Mouse (Mus musculus) midbrain, embryonic 11.5 days (tissue): ENCODE data around the gene Snx33. TPM values are rescaled to one million over a fixed set of nuclear protein-coding genes. Genes with fewer than 3 reads are reported as not detected.

ENCODE experiments used
- ATAC-seq: fragments of 200-750 bp; cut with Nextera tagmentation; 2 replicates; pipeline ENCODE4 v1.8.0; 2017; ENCODE audit warnings: moderate TSS enrichment, moderate library complexity; ENCODE audit not compliant: low FRiP score
- DNase-seq: peaks from one replicate; pipeline ENCODE4 v3.0.0; 2015; ENCODE audit warnings: low spot score; ENCODE audit errors: missing footprints
- H3K27ac ChIP-seq: fragments of 300-500 bp; sonication (generic); 2 replicates; pipeline ENCODE4 v1.5.1; 2014; ENCODE audit warnings: low read depth, low read length
- H3K27me3 ChIP-seq: fragments of 300-500 bp; sonication (generic); 2 replicates; pipeline ENCODE4 v1.6.1; 2014; ENCODE audit warnings: mild to moderate bottlenecking, low read length, moderate library complexity, mixed read lengths; ENCODE audit not compliant: control insufficient read depth, insufficient read depth
- H3K36me3 ChIP-seq: fragments of 300-500 bp; sonication (generic); 2 replicates; pipeline ENCODE4 v1.6.1; 2014; ENCODE audit warnings: mild to moderate bottlenecking, low read length, moderate library complexity, mixed read lengths; ENCODE audit not compliant: control insufficient read depth, insufficient read depth
- H3K4me1 ChIP-seq: fragments of 300-500 bp; sonication (generic); 2 replicates; pipeline ENCODE4 v1.6.1; 2014; ENCODE audit warnings: low read length; ENCODE audit not compliant: control insufficient read depth, insufficient read depth
- H3K4me2 ChIP-seq: fragments of 300-500 bp; sonication (generic); 2 replicates; pipeline ENCODE4 v1.6.1; 2014; ENCODE audit warnings: mild to moderate bottlenecking, moderate library complexity
- H3K4me3 ChIP-seq: fragments of 300-500 bp; sonication (generic); 2 replicates; pipeline ENCODE4 v1.5.1; 2014; ENCODE audit warnings: low read depth, low read length
- H3K9ac ChIP-seq: fragments of 300-500 bp; sonication (generic); 2 replicates; pipeline ENCODE4 v1.6.1; 2014; ENCODE audit warnings: low read length
- H3K9me3 ChIP-seq: fragments of 300-500 bp; sonication (generic); 2 replicates; pipeline ENCODE4 v1.6.1; 2016; ENCODE audit warnings: low read length; ENCODE audit not compliant: control insufficient read depth
- WGBS: fragments of 180-500 bp; shearing (Covaris S2); extraction: QIAGEN DNeasy Blood & Tissue Kit; methylation state at CpG from one replicate; pipeline ENCODE4 v1.1.7; 2014; 5-methylcytosine and 5-hydroxymethylcytosine counted together
- polyA plus RNA-seq: library from polyadenylated mRNA; unstranded; fragments of >200 nt; fragmentation: Nextera tagmentation; extraction: Ambion mirVana; gene quantifications from 2 replicates; pipeline ENCODE4 v1.2.1, GENCODE M21; 2014

Snx33 gene
- polyA plus RNA-seq, 1 experiment from 2014 or later = 4.9 TPM

GRCm38 (mm10) chr9:56881539-56882082, 46.6 kb downstream of the Snx33 start:
- WGBS = 97% methylated on average over 3 of the region's 3 CpGs
- H3K27me3 ChIP-seq = no peaks in the 10 kb centered on the region
- DNase-seq (no peak), ATAC-seq (no peak)
- no peak overlapping the region for H3K4me2 ChIP-seq
- H3K27ac ChIP-seq = no peak overlapping the region
- no peaks in the 10 kb centered on the region for H3K36me3 ChIP-seq
- H3K9ac ChIP-seq = no peak overlapping the region
- no peaks in the 10 kb centered on the region for H3K4me1 ChIP-seq
- no peaks in the 10 kb centered on the region for H3K9me3 ChIP-seq
- H3K4me3 ChIP-seq = no peak overlapping the region

GRCm38 (mm10) chr9:56880790-56881189, 47.4 kb downstream of the Snx33 start:
- Histone ChIP-seq H3K27ac (no peak overlapping the region), H3K4me3 (no peak overlapping the region), H3K9ac (no peak overlapping the region), H3K27me3 (no peaks in the 10 kb centered on the region), H3K9me3 (no peaks in the 10 kb centered on the region), H3K4me2 (no peak overlapping the region), H3K4me1 (no peaks in the 10 kb centered on the region), H3K36me3 (no peaks in the 10 kb centered on the region)
- WGBS = 72% methylated on average over 9 of the region's 9 CpGs
- ATAC-seq = no peak
- no peak for DNase-seq

- ATAC-seq (no peak), DNase-seq (no peak)
- H3K9ac ChIP-seq = no peak overlapping the region
- H3K4me1 ChIP-seq = no peaks in the 10 kb centered on the region
- H3K27me3 ChIP-seq = no peaks in the 10 kb centered on the region
- WGBS = 82% methylated on average over 5 of the region's 5 CpGs
- no peak overlapping the region for H3K27ac ChIP-seq
- no peaks in the 10 kb centered on the region for H3K36me3 ChIP-seq
- no peaks in the 10 kb centered on the region for H3K9me3 ChIP-seq
- H3K4me3 ChIP-seq = no peak overlapping the region
- H3K4me2 ChIP-seq = no peak overlapping the region
Observed at GRCm38 (mm10) chr9:56877284-56877683, 50.9 kb downstream of the Snx33 start.

DNA sequence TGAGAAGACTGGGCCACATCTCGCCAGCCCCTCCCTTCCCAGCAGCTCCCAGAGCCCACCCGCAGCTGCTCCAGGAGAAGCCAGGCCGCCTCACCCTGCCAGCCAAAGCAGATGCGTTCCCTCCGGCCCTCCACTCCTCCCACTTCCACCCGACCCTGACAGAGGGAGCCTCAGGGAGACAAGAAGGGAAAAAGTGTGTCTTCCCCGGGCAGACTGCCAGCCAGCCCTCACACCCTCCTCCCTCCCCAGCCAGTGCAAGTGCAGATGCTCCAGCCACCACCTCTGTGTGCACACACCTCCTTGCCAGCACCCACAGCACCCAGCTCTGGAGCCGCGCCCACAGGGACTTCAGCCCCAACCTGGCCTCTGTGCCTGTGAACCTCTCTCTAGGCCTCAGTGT, 51.4 kb downstream of the Snx33 start:
- no peaks in the 10 kb centered on the region for H3K27me3 ChIP-seq
- no peak overlapping the region for H3K9ac ChIP-seq
- WGBS = 57% methylated on average over 9 of the region's 9 CpGs
- DNase-seq (no peak), ATAC-seq (no peak)
- no peaks in the 10 kb centered on the region for H3K9me3 ChIP-seq
- H3K4me2 ChIP-seq = no peak overlapping the region
- H3K4me1 ChIP-seq = no peaks in the 10 kb centered on the region
- no peak overlapping the region for H3K4me3 ChIP-seq
- H3K36me3 ChIP-seq = no peaks in the 10 kb centered on the region
- no peak overlapping the region for H3K27ac ChIP-seq

DNA sequence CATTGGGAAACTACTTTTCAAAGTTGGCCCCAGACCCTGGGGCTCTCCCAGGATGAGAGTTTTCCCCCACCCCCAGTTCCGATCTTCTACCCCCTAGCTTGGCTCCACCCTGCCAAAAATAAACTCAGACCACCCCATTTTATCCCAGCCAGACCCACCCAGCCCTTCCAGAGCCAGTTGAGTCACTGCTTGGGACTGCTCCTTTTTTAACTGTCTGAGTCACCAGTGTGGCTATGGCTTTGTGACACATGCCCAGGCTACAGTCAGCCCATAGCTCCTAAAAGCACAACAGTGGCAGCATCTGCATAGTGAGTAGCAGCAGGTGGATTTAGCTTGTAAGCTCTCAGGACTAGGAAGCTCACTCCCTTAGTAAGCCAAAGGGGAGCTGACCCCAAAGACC, 55.1 kb downstream of the Snx33 start:
- Histone ChIP-seq H3K36me3 (no peaks in the 10 kb centered on the region), H3K27ac (no peak overlapping the region), H3K9me3 (no peaks in the 10 kb centered on the region), H3K4me1 (no peaks in the 10 kb centered on the region), H3K4me3 (no peak overlapping the region), H3K9ac (no peak overlapping the region), H3K4me2 (no peak overlapping the region), H3K27me3 (no peaks in the 10 kb centered on the region)
- ATAC-seq (no peak), DNase-seq (no peak)
- 71% methylated on average over 1 of the region's 1 CpGs for WGBS

- H3K9me3 ChIP-seq = no peaks in the 10 kb centered on the region
- no peaks in the 10 kb centered on the region for H3K27me3 ChIP-seq
- no peaks in the 10 kb centered on the region for H3K36me3 ChIP-seq
- ATAC-seq = no peak
- H3K27ac ChIP-seq = no peak overlapping the region
- DNase-seq = no peak
- H3K4me1 ChIP-seq = no peaks in the 10 kb centered on the region
- no peak overlapping the region for H3K9ac ChIP-seq
- H3K4me3 ChIP-seq = no peak overlapping the region
- 78% methylated on average over 5 of the region's 5 CpGs for WGBS
- H3K4me2 ChIP-seq = no peak overlapping the region
Observed at GRCm38 (mm10) chr9:56872105-56872903, 55.9 kb downstream of the Snx33 start.

DNA sequence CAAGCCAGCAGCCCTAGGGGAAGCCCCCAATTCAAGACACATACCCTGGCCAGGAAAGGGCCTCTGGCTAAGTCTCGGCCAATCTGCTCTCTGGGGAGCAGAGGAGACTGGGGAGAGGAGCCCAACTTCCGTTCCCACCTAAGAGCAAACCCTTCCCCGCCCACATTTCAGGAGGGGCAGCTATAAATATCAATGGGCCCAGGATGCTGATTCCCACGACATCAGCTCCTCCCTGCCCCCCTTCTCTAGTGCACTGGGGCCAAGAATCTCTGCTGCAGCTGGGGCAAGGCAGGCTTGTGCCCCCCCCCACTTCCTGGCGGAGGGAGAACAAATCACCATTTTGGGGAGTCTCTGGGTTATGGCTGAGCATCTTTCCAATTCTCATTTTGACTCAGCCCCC, 57.0 kb downstream of the Snx33 start:
- Histone ChIP-seq H3K9ac (no peak overlapping the region), H3K27ac (no peak overlapping the region), H3K9me3 (no peaks in the 10 kb centered on the region), H3K4me1 (no peaks in the 10 kb centered on the region), H3K4me2 (no peak overlapping the region), H3K4me3 (no peak overlapping the region), H3K27me3 (peaks cover 2% of the 10 kb centered on the region; the same call in 1 of the 2 replicates), H3K36me3 (no peaks in the 10 kb centered on the region)
- WGBS = 56% methylated on average over 5 of the region's 5 CpGs
- DNase-seq = no peak
- ATAC-seq = no peak

GRCm38 (mm10) chr9:56870778-56871177, 57.4 kb downstream of the Snx33 start:
- Histone ChIP-seq H3K4me2 (no peak overlapping the region), H3K27ac (no peak overlapping the region), H3K9ac (no peak overlapping the region), H3K9me3 (no peaks in the 10 kb centered on the region), H3K4me1 (no peaks in the 10 kb centered on the region), H3K4me3 (no peak overlapping the region), H3K27me3 (peaks cover 3% of the 10 kb centered on the region; the same call in 1 of the 2 replicates), H3K36me3 (no peaks in the 10 kb centered on the region)
- DNase-seq (no peak), ATAC-seq (no peak)
- 84% methylated on average over 10 of the region's 10 CpGs for WGBS

DNA sequence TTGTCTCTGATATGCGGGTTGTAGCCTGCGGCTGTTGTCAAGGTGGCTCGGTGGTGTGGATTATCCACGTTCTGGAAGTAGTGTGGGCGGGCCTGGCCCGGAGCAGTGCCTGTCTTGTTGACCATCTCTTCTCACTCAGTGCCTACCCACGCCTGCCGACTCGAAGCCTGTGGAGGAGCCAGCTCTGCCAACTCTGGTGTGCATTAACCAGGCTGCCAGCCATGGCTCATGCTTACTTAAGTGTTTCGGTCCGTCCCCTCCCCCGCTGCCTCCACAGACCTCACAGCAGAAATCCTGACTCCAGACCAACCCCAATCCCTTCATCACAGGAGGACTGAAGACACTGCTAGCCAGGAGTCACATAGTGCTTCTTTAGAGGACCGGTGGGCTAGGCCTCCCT, 58.6 kb downstream of the Snx33 start:
- ATAC-seq = no peak
- Histone ChIP-seq H3K27me3 (peaks cover 3% of the 10 kb centered on the region; the same call in 1 of the 2 replicates), H3K9ac (no peak overlapping the region), H3K36me3 (no peaks in the 10 kb centered on the region), H3K4me1 (peaks cover 5% of the 10 kb centered on the region; the same call in 1 of the 2 replicates), H3K27ac (no peak overlapping the region), H3K4me3 (no peak overlapping the region), H3K9me3 (no peaks in the 10 kb centered on the region), H3K4me2 (no peak overlapping the region)
- WGBS = 79% methylated on average over 13 of the region's 13 CpGs
- no peak for DNase-seq
